Mouse (Mus musculus) limb, embryonic 15.5 days (tissue): ENCODE measurements around the gene Trim80. TPM values are rescaled to one million over a fixed set of nuclear protein-coding genes. Genes with fewer than 3 reads are reported as not detected.
A peak's percentile ranks its signal among the peaks of the same experiment; 100 is the strongest.

Experiments
- ATAC-seq: fragments of 200-750 bp; cut with Nextera tagmentation; 2 replicates; pipeline ENCODE4 v1.8.0; 2017; ENCODE audit warnings: low read depth, moderate TSS enrichment; ENCODE audit not compliant: insufficient number of reproducible peaks, low FRiP score, low TSS enrichment
- H3K27ac ChIP-seq: fragments of 300-500 bp; sonication (generic); 2 replicates; pipeline ENCODE4 v1.5.1; 2015; ENCODE audit warnings: moderate library complexity, mild to moderate bottlenecking, inconsistent platforms
- H3K27me3 ChIP-seq: fragments of 300-500 bp; sonication (generic); 2 replicates; pipeline ENCODE4 v1.6.1; 2015; ENCODE audit warnings: inconsistent platforms
- H3K36me3 ChIP-seq: fragments of 300-500 bp; sonication (generic); 2 replicates; pipeline ENCODE4 v1.6.1; 2015; ENCODE audit warnings: inconsistent platforms
- H3K4me1 ChIP-seq: fragments of 300-500 bp; sonication (generic); 2 replicates; pipeline ENCODE4 v1.6.1; 2015; ENCODE audit warnings: inconsistent platforms
- H3K4me2 ChIP-seq: fragments of 300-500 bp; sonication (generic); 2 replicates; pipeline ENCODE4 v1.6.1; 2015; ENCODE audit warnings: mild to moderate bottlenecking, inconsistent platforms
- H3K4me3 ChIP-seq: fragments of 300-500 bp; sonication (generic); 2 replicates; pipeline ENCODE4 v1.5.1; 2015; ENCODE audit warnings: mild to moderate bottlenecking, inconsistent platforms
- H3K9ac ChIP-seq: fragments of 300-500 bp; sonication (generic); 2 replicates; pipeline ENCODE4 v1.6.1; 2015; ENCODE audit warnings: inconsistent platforms
- H3K9me3 ChIP-seq: fragments of 300-500 bp; sonication (generic); 2 replicates; pipeline ENCODE4 v1.6.1; 2016; ENCODE audit warnings: inconsistent platforms
- WGBS: fragments of 180-500 bp; shearing (Covaris S2); methylation state at CpG from one replicate; pipeline ENCODE4 v1.1.7; 2015; 5-methylcytosine and 5-hydroxymethylcytosine counted together
- polyA plus RNA-seq: library from polyadenylated mRNA; unstranded; fragments of >200 nt; fragmentation: Nextera tagmentation; extraction: Ambion mirVana; gene quantifications from 2 replicates; pipeline ENCODE4 v1.2.1, GENCODE M21; 2015

Gene Trim80
- not detected in 2 replicates for polyA plus RNA-seq

DNA sequence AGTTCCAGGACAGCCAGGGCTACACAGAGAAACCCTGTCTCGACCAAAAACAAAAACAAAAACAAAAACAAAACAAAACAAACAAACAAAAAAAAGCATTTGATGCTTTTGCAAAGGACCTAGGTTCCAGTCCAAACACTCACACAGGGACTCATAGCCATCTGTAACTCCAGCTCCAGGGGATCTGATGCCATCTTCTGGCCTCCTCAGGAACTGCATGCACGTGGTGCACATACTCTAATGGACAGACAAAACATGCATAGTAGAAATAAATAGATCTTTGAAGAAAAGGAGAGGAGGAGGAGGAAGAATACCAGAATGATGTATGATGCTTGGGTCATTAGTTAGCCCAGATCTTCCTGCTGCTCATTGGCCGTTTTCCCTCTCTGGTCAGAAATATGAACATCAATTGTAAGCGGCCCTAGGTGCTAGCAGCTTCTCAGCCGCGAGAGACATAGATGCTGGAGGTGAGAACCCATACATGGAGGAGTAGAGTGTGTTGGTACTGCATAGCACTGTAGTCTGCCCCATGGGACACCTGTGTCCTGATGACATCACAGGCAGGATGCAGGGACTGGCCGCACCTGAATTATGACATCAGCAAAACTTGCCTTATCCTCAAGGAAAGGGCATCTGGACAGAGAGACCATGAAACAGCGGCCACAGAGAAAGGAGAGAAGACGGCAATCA is at the start of gene Trim80:
Trim80 (plus strand) TSS at position 640 of the 690 bp plus-strand sequence.
- Histone ChIP-seq H3K36me3 (no peaks in the 10 kb centered on the region), H3K4me2 (no peak within 1 kb of the TSS), H3K4me1 (peaks cover 14% of the 10 kb centered on the region), H3K27me3 (peaks cover 4% of the 10 kb centered on the region; the same call in 1 of the 2 replicates), H3K4me3 (no peak within 1 kb of the TSS), H3K9me3 (no peaks in the 10 kb centered on the region), H3K9ac (no peak within 1 kb of the TSS), H3K27ac (no peak within 1 kb of the TSS)
- WGBS, result 94% methylated on average over 9 of the region's 9 CpGs
- ATAC-seq, result no peak

DNA sequence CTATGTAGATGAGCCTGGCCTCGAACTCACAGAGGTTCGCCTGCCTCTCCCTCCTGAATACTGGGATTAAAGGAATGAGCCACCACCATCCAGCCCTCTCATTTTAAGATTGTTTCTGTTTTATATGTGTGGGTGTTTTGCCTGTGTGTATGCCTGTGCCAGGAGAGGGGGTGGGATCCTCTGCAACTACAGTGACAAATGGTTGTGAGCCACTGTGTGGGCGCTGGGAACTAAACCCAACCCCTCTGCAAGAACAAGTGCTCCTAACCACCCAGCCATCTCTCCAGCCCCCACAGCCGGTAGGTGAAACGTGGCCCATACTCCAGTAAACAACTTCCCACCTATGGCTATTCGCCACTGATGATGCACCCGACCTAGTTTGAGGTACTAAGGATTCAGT is 49.0 kb upstream of the Trim80 start:
- H3K9me3 ChIP-seq, result no peaks in the 10 kb centered on the region
- no peaks in the 10 kb centered on the region for H3K27me3 ChIP-seq
- H3K4me2 ChIP-seq, result no peak overlapping the region
- ATAC-seq, result no peak
- no peak overlapping the region for H3K27ac ChIP-seq
- no peak overlapping the region for H3K9ac ChIP-seq
- 91% methylated on average over 7 of the region's 7 CpGs for WGBS
- peaks cover 59% of the 10 kb centered on the region for H3K36me3 ChIP-seq
- H3K4me3 ChIP-seq, result no peak overlapping the region
- H3K4me1 ChIP-seq, result 0 out of 2 replicates have a peak, but pooled peaks cover 3% of the 10 kb centered on the region

DNA sequence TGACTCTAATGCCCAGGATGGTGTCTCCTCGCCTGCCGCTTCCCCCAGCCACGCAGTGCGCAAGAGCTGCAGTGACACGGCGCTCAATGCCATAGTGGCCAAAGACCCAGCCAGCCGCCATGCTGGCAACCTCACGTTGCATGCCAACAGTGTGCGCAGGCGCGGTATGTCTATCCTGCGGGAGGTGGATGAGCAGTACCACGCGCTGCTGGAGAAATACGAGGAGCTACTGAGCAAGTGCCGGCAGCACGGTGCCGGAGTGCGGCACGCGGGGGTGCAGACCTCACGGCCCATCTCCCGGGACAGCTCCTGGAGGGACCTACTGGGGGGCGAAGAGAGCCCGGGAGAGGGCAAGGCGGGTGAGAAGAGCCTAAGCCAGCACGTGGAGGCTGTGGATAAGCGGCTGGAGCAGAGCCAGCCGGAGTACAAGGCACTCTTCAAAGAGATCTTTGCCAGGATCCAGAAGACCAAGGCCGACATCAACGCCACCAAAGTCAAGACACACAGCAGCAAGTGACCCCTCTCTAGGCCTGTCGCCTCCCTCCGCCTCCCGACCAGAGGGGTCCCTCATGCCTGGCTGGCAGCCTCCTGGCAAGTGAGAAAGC is 46.5 kb upstream of the Trim80 start:
- peak overlapping the region; percentile 20; the same call in 1 of the 2 replicates for H3K4me2 ChIP-seq
- H3K9ac ChIP-seq, result no peak overlapping the region
- ATAC-seq, result no peak
- H3K36me3 ChIP-seq, result peaks cover 60% of the 10 kb centered on the region
- 57% methylated on average over 34 of the region's 34 CpGs for WGBS
- H3K27me3 ChIP-seq, result no peaks in the 10 kb centered on the region
- no peak overlapping the region for H3K27ac ChIP-seq
- H3K4me3 ChIP-seq, result peak overlapping the region; percentile 0; the same call in 1 of the 2 replicates
- H3K9me3 ChIP-seq, result no peaks in the 10 kb centered on the region
- H3K4me1 ChIP-seq, result 0 out of 2 replicates have a peak, but pooled peaks cover 3% of the 10 kb centered on the region

DNA sequence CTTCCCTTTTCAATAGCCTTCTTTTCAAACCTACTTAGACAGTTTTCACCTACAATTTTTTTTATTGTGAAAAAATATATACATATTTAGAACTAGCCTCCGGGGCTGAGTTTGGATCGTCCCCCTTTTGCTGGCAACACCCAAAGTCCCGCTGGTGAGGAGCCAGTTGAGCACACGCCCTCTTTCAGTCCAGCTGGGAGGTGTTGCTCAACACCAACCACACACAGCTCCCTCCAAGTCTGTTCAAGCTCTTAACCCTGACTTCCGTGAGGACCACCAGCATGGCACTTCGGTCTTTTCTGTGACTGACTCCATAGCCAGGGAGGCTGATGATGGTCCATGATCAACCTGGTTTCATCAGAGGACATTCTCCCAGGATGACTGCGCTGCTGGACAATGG is 42.3 kb upstream of the Trim80 start:
- H3K9ac ChIP-seq, result no peak overlapping the region

GRCm38 (mm10) chr11:115400126-115400525 is 40.2 kb upstream of the Trim80 start:
- WGBS, result 72% methylated on average over 3 of the region's 3 CpGs
- H3K27me3 ChIP-seq, result no peaks in the 10 kb centered on the region
- H3K27ac ChIP-seq, result no peak overlapping the region

More for the DNA sequence above, 42.3 kb upstream of the Trim80 start:
- Histone ChIP-seq H3K27me3 (no peaks in the 10 kb centered on the region), H3K36me3 (peaks cover 32% of the 10 kb centered on the region), H3K4me2 (no peak overlapping the region), H3K4me1 (0 out of 2 replicates have a peak, but pooled peaks cover 5% of the 10 kb centered on the region), H3K4me3 (no peak overlapping the region), H3K27ac (no peak overlapping the region), H3K9me3 (no peaks in the 10 kb centered on the region)
- WGBS, result 70% methylated on average over 7 of the region's 7 CpGs
- ATAC-seq, result no peak

DNA sequence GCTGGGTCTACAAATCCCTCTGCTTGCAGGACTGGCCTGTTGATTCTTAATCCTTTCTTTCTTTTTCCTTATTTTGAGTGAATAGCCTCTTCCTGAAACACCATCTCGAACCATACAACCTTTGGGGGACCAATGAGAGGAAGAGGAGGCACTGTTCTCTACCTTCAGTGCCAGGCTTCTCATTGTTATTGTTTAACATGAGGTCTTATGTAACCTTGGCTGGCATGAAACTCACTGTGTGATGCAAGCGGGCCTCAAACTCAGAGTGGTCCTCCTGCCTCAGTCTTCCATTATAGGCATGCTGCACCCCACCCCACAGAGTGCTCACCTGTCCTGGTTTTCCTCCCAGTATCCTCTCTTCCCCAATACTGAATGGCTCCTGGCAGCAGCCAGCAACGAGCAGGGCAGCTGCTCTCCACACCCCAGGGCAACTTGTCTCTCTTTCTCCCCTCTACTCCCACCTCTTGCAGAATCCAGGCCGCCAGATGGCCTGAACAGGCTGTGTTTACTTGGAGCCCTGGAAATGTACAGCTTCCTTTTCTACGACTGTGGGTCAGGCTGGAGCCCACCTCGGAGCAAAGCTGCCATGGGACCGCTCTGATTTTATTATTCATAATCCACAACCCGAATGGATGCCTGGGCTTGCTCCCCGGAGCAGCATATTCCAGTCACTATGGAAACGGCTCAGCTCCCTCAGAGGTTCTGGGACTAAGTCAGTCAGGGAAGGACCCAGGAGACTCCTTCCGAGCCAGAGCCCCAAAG is 39.5 kb upstream of the Trim80 start:
- H3K27ac ChIP-seq, result no peak overlapping the region
- no peak overlapping the region for H3K9ac ChIP-seq
- peaks cover 13% of the 10 kb centered on the region for H3K4me1 ChIP-seq
- no peak overlapping the region for H3K4me3 ChIP-seq
- no peaks in the 10 kb centered on the region for H3K27me3 ChIP-seq
- 43% methylated on average over 11 of the region's 11 CpGs for WGBS
- no peak for ATAC-seq
- H3K4me2 ChIP-seq, result no peak overlapping the region
- H3K36me3 ChIP-seq, result peaks cover 6% of the 10 kb centered on the region
- no peaks in the 10 kb centered on the region for H3K9me3 ChIP-seq

More at GRCm38 (mm10) chr11:115400126-115400525, 40.2 kb upstream of the Trim80 start:
- Histone ChIP-seq H3K9me3 (no peaks in the 10 kb centered on the region), H3K36me3 (peaks cover 12% of the 10 kb centered on the region), H3K4me3 (no peak overlapping the region), H3K4me2 (no peak overlapping the region), H3K4me1 (peaks cover 13% of the 10 kb centered on the region), H3K9ac (no peak overlapping the region)
- ATAC-seq, result no peak

- Histone ChIP-seq H3K9ac (peak within 1 kb of the TSS; percentile 77), H3K4me2 (peak within 1 kb of the TSS; percentile 68), H3K27me3 (no peaks in the 10 kb centered on the region), H3K36me3 (peaks cover 17% of the 10 kb centered on the region), H3K9me3 (no peaks in the 10 kb centered on the region), H3K27ac (peak within 1 kb of the TSS; percentile 91), H3K4me1 (peaks cover 13% of the 10 kb centered on the region), H3K4me3 (peak within 1 kb of the TSS; percentile 72)
- ATAC-seq, result peak; percentile 79
- 3% methylated on average over 50 of the region's 50 CpGs for WGBS
Observed at GRCm38 (mm10) chr11:115403338-115404124, 36.8 kb upstream of the Trim80 start, which contains the start of gene Mrpl58. Gene Mrpl58, plus strand, starts transcription at chr11:115403752.

DNA sequence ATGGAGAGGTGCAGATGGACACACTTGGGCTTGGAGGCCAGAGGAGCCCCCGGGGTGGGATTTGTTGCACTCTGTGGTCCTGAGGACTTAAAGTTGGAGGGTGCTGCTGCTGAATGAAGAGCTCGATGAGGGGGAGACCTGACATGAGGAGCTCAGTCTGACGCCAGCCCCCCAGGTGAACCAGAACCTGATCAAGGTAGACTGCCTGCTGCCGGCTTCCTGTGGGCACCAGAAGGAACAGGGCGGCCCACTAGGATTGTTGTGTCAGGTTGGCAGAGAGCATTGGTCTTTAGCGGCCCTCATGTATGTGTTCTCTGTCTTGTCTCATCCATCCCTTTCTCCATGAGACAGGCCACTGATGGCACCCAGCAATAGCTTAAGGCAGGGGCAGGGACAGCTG is 34.6 kb upstream of the Trim80 start:
- H3K4me3 ChIP-seq, result no peak overlapping the region
- peaks cover 35% of the 10 kb centered on the region for H3K36me3 ChIP-seq
- no peaks in the 10 kb centered on the region for H3K27me3 ChIP-seq
- no peak overlapping the region for H3K4me2 ChIP-seq
- no peak overlapping the region for H3K27ac ChIP-seq
- H3K9ac ChIP-seq, result no peak overlapping the region
- 93% methylated on average over 6 of the region's 6 CpGs for WGBS
- H3K9me3 ChIP-seq, result no peaks in the 10 kb centered on the region
- H3K4me1 ChIP-seq, result peaks cover 13% of the 10 kb centered on the region
- no peak for ATAC-seq

DNA sequence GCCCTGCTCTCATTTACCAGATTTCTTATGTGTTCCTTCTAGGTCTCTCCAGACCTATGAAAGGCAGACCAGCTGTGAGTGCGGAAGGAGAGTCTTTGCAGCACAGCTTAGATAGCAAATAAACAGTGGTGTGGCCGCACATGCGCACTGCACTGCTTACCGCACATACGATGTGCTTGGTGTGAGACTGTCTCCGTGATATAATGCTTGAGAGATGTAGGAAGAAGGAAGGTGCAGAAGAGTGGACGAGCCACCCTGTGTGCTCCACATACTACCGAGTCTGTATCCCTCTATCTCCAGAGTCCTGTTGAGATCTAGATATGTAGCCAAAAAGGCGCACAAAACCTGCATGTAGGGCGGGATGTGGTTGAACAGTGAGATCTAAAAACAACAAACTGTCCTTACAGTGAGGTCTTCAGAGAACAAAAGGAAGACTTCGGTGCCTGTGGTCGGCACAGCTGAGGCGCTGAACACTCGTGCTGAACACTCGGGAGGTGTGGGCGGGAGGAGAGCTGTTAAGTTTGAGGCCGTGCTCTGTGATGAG is 33.4 kb upstream of the Trim80 start:
- Histone ChIP-seq H3K27me3 (no peaks in the 10 kb centered on the region), H3K4me3 (no peak overlapping the region), H3K9me3 (no peaks in the 10 kb centered on the region), H3K9ac (no peak overlapping the region), H3K36me3 (peaks cover 40% of the 10 kb centered on the region), H3K4me2 (no peak overlapping the region), H3K27ac (no peak overlapping the region), H3K4me1 (peaks cover 20% of the 10 kb centered on the region)
- WGBS, result 95% methylated on average over 17 of the region's 17 CpGs
- ATAC-seq, result no peak

- no peak overlapping the region for H3K27ac ChIP-seq
Observed at GRCm38 (mm10) chr11:115408266-115408920, 32.0 kb upstream of the Trim80 start.

GRCm38 (mm10) chr11:115409556-115409955 is 30.8 kb upstream of the Trim80 start:
- Histone ChIP-seq H3K9me3 (no peaks in the 10 kb centered on the region), H3K4me3 (no peak overlapping the region), H3K36me3 (peaks cover 40% of the 10 kb centered on the region), H3K9ac (no peak overlapping the region), H3K4me1 (peaks cover 20% of the 10 kb centered on the region), H3K4me2 (no peak overlapping the region), H3K27me3 (no peaks in the 10 kb centered on the region), H3K27ac (no peak overlapping the region)
- ATAC-seq, result no peak
- WGBS, result 80% methylated on average over 7 of the region's 7 CpGs

More at GRCm38 (mm10) chr11:115408266-115408920, 32.0 kb upstream of the Trim80 start:
- no peak overlapping the region for H3K4me3 ChIP-seq
- 82% methylated on average over 6 of the region's 6 CpGs for WGBS
- no peak for ATAC-seq
- H3K4me1 ChIP-seq, result peaks cover 18% of the 10 kb centered on the region
- H3K9ac ChIP-seq, result no peak overlapping the region
- no peaks in the 10 kb centered on the region for H3K27me3 ChIP-seq
- peaks cover 40% of the 10 kb centered on the region for H3K36me3 ChIP-seq
- no peak overlapping the region for H3K4me2 ChIP-seq
- no peaks in the 10 kb centered on the region for H3K9me3 ChIP-seq
